Mouse (Mus musculus) cerebellum, adult 2 months (tissue): ENCODE data around the gene Zfp36l1. TPM values are rescaled to one million over a fixed set of nuclear protein-coding genes. Genes with fewer than 3 reads are reported as not detected.

Experiments used
- DNase-seq, 2 experiments: peaks; one replicate each; pipeline ENCODE4 v3.0.0; 2021
- H3K27ac ChIP-seq: fragments of 200-500 bp; 2 replicates; pipeline ENCODE4 v1.5.1; 2012; ENCODE audit warnings: low read length, control low read depth, inconsistent platforms; ENCODE audit not compliant: insufficient read depth
- H3K27me3 ChIP-seq: fragments of 200-500 bp; 2 replicates; pipeline ENCODE4 v1.6.1; 2012; ENCODE audit warnings: inconsistent platforms, mild to moderate bottlenecking, low read length, moderate library complexity; ENCODE audit not compliant: control insufficient read depth, insufficient read depth
- H3K4me1 ChIP-seq: fragments of 200-500 bp; 2 replicates; pipeline ENCODE4 v1.6.1; 2011; ENCODE audit warnings: low read length; ENCODE audit not compliant: control insufficient read depth, insufficient read depth
- H3K4me3 ChIP-seq: fragments of 200-500 bp; replicated peaks from 2 replicates; pipeline ENCODE3; 2011; ENCODE audit warnings: mild to moderate bottlenecking, low read depth, low read length, control low read depth; ENCODE audit not compliant: insufficient read depth
- CTCF ChIP-seq: fragments of 200-500 bp; IDR thresholded peaks from 2 replicates; pipeline ENCODE4 v1.5.1; 2011; ENCODE audit warnings: low read depth, mild to moderate bottlenecking, control low read depth, low read length, moderate library complexity, borderline replicate concordance; ENCODE audit not compliant: insufficient read depth
- POLR2A ChIP-seq: fragments of 200-500 bp; IDR thresholded peaks from 2 replicates; pipeline ENCODE4 v1.6.1; 2011; ENCODE audit warnings: low read length, control low read depth, borderline replicate concordance; ENCODE audit not compliant: insufficient read depth
- WGBS: fragments of 180-500 bp; shearing (Covaris S2); methylation state at CpG from one replicate; pipeline ENCODE4 v1.1.7; 2018; 5-methylcytosine and 5-hydroxymethylcytosine counted together
- polyA plus RNA-seq: library from polyadenylated mRNA; depleted of rRNA; stranded (reverse); fragments of >200 nt; gene quantifications from 2 replicates; pipeline ENCODE4 v1.2.3, GENCODE M21; 2012; rRNA removed

The Zfp36l1 gene
- 20.4 and 23.2 TPM in 2 replicates for polyA plus RNA-seq

- DNase-seq = peak; percentile 49 to 50
- Histone ChIP-seq H3K27me3 (no peaks in the 10 kb centered on the region; the same call in 1 of the 2 replicates), H3K4me1 (no peaks in the 10 kb centered on the region; the same call in 1 of the 2 replicates), H3K27ac (peak within 1 kb of the TSS; percentile 24; the same call in 1 of the 2 replicates), H3K4me3 (peak within 1 kb of the TSS; percentile 50)
- under 1% methylated on average over 41 of the region's 42 CpGs for WGBS
- peak; percentile 46; the same call in 1 of the 2 replicates for TF ChIP-seq POLR2A
- no peak for TF ChIP-seq CTCF
Measured at GRCm38 (mm10) chr12:80112852-80113551, at the start of gene Zfp36l1. Zfp36l1 (minus strand) TSS chr12:80113013.

DNA sequence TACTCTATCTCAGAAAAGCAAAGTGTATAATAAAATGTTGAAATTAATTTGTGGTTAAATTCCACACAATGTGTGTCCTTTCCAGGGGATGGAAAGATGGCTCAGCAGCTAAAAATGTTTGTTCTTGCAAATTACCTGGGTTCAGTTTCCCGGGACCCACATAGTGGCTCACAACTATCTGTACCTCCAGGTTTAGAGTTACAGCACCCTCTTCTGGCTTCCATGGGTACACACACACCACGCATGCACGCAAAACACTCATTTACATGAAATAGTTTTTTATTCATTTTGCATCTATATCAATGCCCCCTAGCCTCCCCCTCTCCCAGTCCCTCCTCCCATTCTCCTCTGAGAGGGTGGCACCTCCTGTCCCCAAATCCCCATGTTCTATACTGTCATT, 49.6 kb upstream of the Zfp36l1 start:
- WGBS = 73% methylated on average over 3 of the region's 3 CpGs
- H3K27me3 ChIP-seq = no peaks in the 10 kb centered on the region
- no peak overlapping the region for H3K27ac ChIP-seq

GRCm38 (mm10) chr12:80157675-80158074, 44.9 kb upstream of the Zfp36l1 start:
- DNase-seq = no peak
- TF ChIP-seq CTCF (peak; percentile 23; the same call in 1 of the 2 replicates), POLR2A (no peak)
- H3K27me3 ChIP-seq = no peaks in the 10 kb centered on the region
- no peak overlapping the region for H3K27ac ChIP-seq
- no peak overlapping the region for H3K4me3 ChIP-seq
- WGBS = 5% methylated on average over 5 of the region's 5 CpGs
- no peaks in the 10 kb centered on the region for H3K4me1 ChIP-seq

More for the DNA sequence above, 49.6 kb upstream of the Zfp36l1 start:
- Histone ChIP-seq H3K4me1 (no peaks in the 10 kb centered on the region), H3K4me3 (no peak overlapping the region)
- no peak for DNase-seq
- TF ChIP-seq CTCF (peak; percentile 9; the same call in 1 of the 2 replicates), POLR2A (no peak)

DNA sequence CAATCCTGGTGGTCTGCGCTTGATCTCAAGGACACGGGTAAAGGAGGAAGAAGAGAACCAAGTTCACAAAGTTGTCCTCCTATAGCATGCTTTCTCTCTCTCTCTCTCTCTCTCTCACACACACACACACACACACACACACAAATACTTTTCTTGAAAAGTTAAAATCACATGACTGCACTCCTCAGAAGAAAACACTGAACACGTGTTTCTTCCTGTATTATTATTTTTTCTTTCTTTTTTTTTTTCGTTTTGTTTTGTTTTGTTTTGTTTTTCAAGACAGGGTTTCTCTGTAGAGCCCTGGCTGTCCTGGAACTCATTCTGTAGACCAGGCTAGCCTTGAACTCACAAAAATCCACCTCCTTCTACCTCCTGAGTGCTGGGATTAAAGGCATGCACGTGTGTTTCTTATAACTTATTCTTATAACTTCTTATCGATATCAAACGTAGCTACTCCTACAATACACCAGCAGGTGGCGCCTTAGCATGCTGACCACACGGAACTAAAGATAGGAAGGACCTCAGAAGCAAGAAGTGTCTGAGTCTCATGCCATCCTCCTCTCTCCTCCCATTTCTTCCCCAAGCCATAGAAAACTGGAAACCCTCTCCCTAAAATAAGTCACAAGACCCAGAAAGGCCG, 41.0 kb upstream of the Zfp36l1 start:
- TF ChIP-seq CTCF (peak; percentile 67; the same call in 1 of the 2 replicates), POLR2A (no peak)
- WGBS = 39% methylated on average over 10 of the region's 10 CpGs
- H3K4me1 ChIP-seq = no peaks in the 10 kb centered on the region
- H3K27me3 ChIP-seq = no peaks in the 10 kb centered on the region
- H3K4me3 ChIP-seq = no peak overlapping the region
- H3K27ac ChIP-seq = no peak overlapping the region
- peak in 1 of 2 experiments; percentile 46 for DNase-seq

DNA sequence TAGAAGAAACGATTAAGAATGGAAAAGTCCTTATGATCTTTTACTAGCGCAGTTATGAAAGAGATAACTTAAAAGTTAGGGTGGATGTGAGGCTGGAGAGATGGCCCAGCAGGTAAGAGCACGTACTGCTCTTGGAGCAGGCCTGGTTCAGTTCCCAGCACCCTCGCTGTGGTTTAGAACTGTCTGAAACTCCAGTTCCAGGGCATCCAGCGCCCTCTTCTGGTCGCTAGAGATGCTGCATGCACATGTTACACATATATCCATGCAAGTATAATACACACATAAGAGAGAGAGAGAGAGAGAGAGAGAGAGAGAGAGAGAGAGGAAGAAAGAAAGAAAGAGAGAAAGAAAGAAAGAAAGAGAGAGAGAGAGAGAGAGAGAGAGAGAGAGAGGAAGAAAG, 40.3 kb upstream of the Zfp36l1 start:
- Histone ChIP-seq H3K4me3 (no peak overlapping the region), H3K4me1 (no peaks in the 10 kb centered on the region), H3K27me3 (no peaks in the 10 kb centered on the region), H3K27ac (no peak overlapping the region)
- TF ChIP-seq POLR2A (no peak), CTCF (no peak; the same call in 1 of the 2 replicates)
- DNase-seq = no peak
- 84% methylated on average over 6 of the region's 6 CpGs for WGBS

DNA sequence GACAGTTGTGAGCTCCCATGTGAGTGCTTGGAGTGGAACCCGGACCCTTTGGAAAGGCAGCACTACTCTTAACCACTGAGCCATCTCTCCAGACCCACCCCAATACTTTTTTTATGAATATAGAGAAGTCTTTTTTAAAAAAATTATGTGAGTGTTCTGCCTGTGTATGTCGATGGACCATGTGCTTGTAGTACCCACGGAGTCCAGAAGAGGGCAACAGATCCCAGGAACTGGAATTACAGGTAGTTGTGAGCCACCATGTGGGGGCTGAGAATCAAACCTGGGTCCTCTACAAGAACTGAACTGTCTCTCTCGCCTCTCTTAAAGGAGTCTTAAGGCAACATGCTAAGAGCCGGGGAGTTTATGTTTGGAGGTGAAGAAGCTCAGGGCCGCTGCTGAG, 39.0 kb upstream of the Zfp36l1 start:
- H3K4me1 ChIP-seq = no peaks in the 10 kb centered on the region
- H3K4me3 ChIP-seq = no peak overlapping the region
- TF ChIP-seq POLR2A = no peak
- TF ChIP-seq CTCF = peak; percentile 19; the same call in 1 of the 2 replicates
- 89% methylated on average over 6 of the region's 6 CpGs for WGBS
- H3K27ac ChIP-seq = no peak overlapping the region
- DNase-seq = no peak
- no peaks in the 10 kb centered on the region for H3K27me3 ChIP-seq

DNA sequence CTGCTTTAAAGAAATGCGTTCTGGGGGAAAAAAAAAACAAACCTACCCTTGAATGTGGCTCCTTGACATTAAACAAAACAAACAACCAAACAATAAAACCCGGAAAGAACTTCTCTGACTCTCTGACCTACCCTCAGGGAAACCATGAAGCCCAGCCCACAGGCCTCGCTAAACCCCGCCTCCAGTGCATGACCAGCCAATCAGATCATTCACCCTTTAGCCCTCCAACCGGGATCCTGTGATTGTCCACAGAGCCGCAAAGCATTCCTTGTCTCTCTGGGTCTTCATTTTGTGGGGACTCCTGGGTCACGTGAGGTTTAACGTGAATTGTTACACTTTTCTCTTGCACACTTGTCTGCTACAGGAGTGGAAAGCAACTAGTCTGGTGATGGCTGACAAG, 37.8 kb upstream of the Zfp36l1 start:
- no peak overlapping the region for H3K4me3 ChIP-seq
- WGBS = 42% methylated on average over 8 of the region's 8 CpGs
- DNase-seq = no peak
- H3K27me3 ChIP-seq = no peaks in the 10 kb centered on the region
- TF ChIP-seq CTCF (no peak), POLR2A (no peak)
- no peaks in the 10 kb centered on the region for H3K4me1 ChIP-seq
- H3K27ac ChIP-seq = no peak overlapping the region
